Mouse (Mus musculus) G1E (cell line): ENCODE results near the gene Rint1. TPM values are rescaled to one million over a fixed set of nuclear protein-coding genes. Genes with fewer than 3 reads are reported as not detected.

ENCODE experiments used
- ATAC-seq: 2 replicates; pipeline ENCODE4 v1.8.0; 2016; ENCODE audit warnings: mild to moderate bottlenecking; ENCODE audit not compliant: insufficient number of reproducible peaks, poor library complexity, low FRiP score, severe bottlenecking; ENCODE audit errors: extremely low read depth
- DNase-seq: peaks from one replicate; pipeline ENCODE4 v3.0.0; 2012; ENCODE audit warnings: low spot score
- H3K27me3 ChIP-seq: 2 replicates; pipeline ENCODE4 v1.6.1; 2012; ENCODE audit warnings: mild to moderate bottlenecking, low read length, inconsistent platforms; ENCODE audit not compliant: insufficient read depth
- H3K36me3 ChIP-seq: replicated peaks from 2 replicates; pipeline ENCODE3; 2012; ENCODE audit warnings: mild to moderate bottlenecking, inconsistent platforms
- H3K4me1 ChIP-seq: 2 replicates; pipeline ENCODE4 v1.6.1; 2012; ENCODE audit warnings: low read depth, low read length, inconsistent platforms, mixed read lengths; ENCODE audit not compliant: insufficient read depth
- H3K4me3 ChIP-seq: 2 replicates; pipeline ENCODE4 v1.5.1; 2012; ENCODE audit warnings: low read depth, mild to moderate bottlenecking, inconsistent platforms, low read length, moderate library complexity, mixed read lengths
- H3K9me3 ChIP-seq: replicated peaks from 2 replicates; pipeline ENCODE4 v1.6.1; 2012; ENCODE audit warnings: inconsistent platforms
- CTCF ChIP-seq: IDR thresholded peaks from 2 replicates; pipeline ENCODE4 v1.5.1; 2012; ENCODE audit warnings: low read depth, low read length, inconsistent platforms, mixed read lengths
- GATA1 ChIP-seq: IDR thresholded peaks from 2 replicates; pipeline ENCODE4 v1.6.1; 2012; ENCODE audit warnings: borderline replicate concordance, low read length, inconsistent platforms, mixed read lengths
- GATA2 ChIP-seq: IDR thresholded peaks from 2 replicates; pipeline ENCODE4 v1.6.1; 2012; ENCODE audit warnings: low read depth, low read length, inconsistent platforms, borderline replicate concordance
- POLR2AphosphoS5 ChIP-seq: IDR thresholded peaks from 2 replicates; pipeline ENCODE4 v1.6.1; 2012; ENCODE audit warnings: low read depth, low read length, inconsistent platforms; ENCODE audit not compliant: insufficient replicate concordance
- TAL1 ChIP-seq: conservative IDR thresholded peaks from 2 replicates; pipeline ENCODE4 v1.6.1; 2012; ENCODE audit warnings: low read depth, low read length, inconsistent platforms, mixed read lengths
- polyA plus RNA-seq: library from polyadenylated mRNA; stranded (reverse); fragments of >175 nt; gene quantifications from 2 replicates; pipeline ENCODE4 v1.2.3, GENCODE M21; 2012
- total RNA-seq, 2 experiments: library from RNA; stranded (forward) in 1 of 2; stranded (reverse) in 1 of 2; fragments of 200-1000 nt in 1 of 2; fragments of >200 nt in 1 of 2; fragmentation: Nextera tagmentation in 1 of 2; gene quantifications; 2 replicates each; pipeline ENCODE4 v1.2.3; 2014 to 2017

Rint1 gene
- total RNA-seq (2014; fragmentation: Nextera tagmentation): 32.4 and 34.2 TPM in 2 replicates
- total RNA-seq (2017): 45.2 and 67.0 TPM in 2 replicates
- 12.9 and 13.8 TPM in 2 replicates for polyA plus RNA-seq

GRCm38 (mm10) chr5:23787536-23788389, at the start of gene Rint1:
TSS of gene Rint1 (plus strand) at chr5:23787711.
- peak; percentile 73 for DNase-seq
- Histone ChIP-seq H3K4me1 (peaks cover 41% of the 10 kb centered on the region), H3K27me3 (no peaks in the 10 kb centered on the region), H3K9me3 (peaks cover 4% of the 10 kb centered on the region), H3K36me3 (peaks cover 38% of the 10 kb centered on the region), H3K4me3 (peak within 1 kb of the TSS; percentile 87)
- TF ChIP-seq CTCF: peak; percentile 61
- no peak for TF ChIP-seq GATA2
- TF ChIP-seq POLR2AphosphoS5: no peak
- no peak for TF ChIP-seq GATA1
- ATAC-seq: peak; percentile 73

DNA sequence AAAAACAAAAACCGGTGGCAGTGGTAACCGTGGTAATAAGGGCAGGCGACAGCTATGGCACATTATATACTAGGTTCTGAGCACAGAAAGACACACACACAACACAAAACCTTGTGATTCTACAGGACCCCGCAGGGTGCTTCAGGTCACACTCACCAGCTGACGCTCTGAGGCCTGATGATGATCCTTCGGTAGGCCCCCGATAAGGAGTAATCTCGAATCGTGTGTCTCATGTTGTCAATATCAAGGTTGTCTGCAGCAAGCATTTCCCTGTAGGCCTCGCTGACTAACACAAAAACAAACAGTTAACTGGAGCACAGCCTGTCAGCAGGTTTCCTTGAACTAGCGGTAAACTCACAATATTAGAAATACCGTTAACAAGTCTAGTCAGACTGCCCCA, 44.2 kb upstream of the Rint1 start:
- H3K4me1 ChIP-seq: peaks cover 24% of the 10 kb centered on the region
- no peaks in the 10 kb centered on the region for H3K27me3 ChIP-seq
- H3K36me3 ChIP-seq: peaks cover 90% of the 10 kb centered on the region
- ATAC-seq (peak; percentile 34; the same call in 1 of the 2 replicates), DNase-seq (no peak)
- H3K9me3 ChIP-seq: no peaks in the 10 kb centered on the region
- TF ChIP-seq CTCF (no peak), POLR2AphosphoS5 (no peak), TAL1 (no peak; the same call in 1 of the 2 replicates), GATA2 (no peak), GATA1 (no peak)
- H3K4me3 ChIP-seq: no peak overlapping the region

DNA sequence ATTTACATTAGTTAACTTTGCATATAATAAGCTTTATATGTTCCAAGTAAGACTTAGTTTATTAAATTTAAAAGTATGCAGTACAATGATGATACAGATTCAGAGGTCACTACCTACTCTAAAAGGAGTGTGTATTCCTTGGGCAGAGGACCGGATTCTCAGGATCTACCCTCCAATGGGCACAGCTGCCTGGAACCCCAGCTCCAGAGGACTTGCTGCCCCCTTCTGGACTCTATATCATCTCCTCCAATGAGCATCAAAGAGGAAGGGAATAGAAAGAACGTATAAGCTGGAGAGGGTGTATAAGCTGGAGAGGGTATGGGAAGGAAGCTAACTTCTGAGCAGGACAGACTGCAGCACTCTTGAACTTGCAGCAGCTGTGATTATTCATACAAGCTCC, 37.6 kb upstream of the Rint1 start:
- DNase-seq: no peak
- H3K4me3 ChIP-seq: no peak overlapping the region
- no peaks in the 10 kb centered on the region for H3K27me3 ChIP-seq
- TF ChIP-seq POLR2AphosphoS5 (no peak), CTCF (no peak), TAL1 (no peak), GATA1 (no peak)
- no peaks in the 10 kb centered on the region for H3K9me3 ChIP-seq
- ATAC-seq: no peak
- peaks cover 84% of the 10 kb centered on the region for H3K36me3 ChIP-seq
- peaks cover 6% of the 10 kb centered on the region for H3K4me1 ChIP-seq

- DNase-seq (no peak), ATAC-seq (no peak)
- TF ChIP-seq POLR2AphosphoS5 (no peak), TAL1 (no peak), GATA1 (no peak)
- peaks cover 88% of the 10 kb centered on the region for H3K36me3 ChIP-seq
- no peak overlapping the region for H3K4me3 ChIP-seq
- H3K4me1 ChIP-seq: no peaks in the 10 kb centered on the region
- H3K27me3 ChIP-seq: no peaks in the 10 kb centered on the region
- H3K9me3 ChIP-seq: no peaks in the 10 kb centered on the region
Observed at GRCm38 (mm10) chr5:23755591-23755990, 31.9 kb upstream of the Rint1 start.

- H3K4me3 ChIP-seq: no peak overlapping the region
Observed at GRCm38 (mm10) chr5:23756368-23756767, 31.1 kb upstream of the Rint1 start.

DNA sequence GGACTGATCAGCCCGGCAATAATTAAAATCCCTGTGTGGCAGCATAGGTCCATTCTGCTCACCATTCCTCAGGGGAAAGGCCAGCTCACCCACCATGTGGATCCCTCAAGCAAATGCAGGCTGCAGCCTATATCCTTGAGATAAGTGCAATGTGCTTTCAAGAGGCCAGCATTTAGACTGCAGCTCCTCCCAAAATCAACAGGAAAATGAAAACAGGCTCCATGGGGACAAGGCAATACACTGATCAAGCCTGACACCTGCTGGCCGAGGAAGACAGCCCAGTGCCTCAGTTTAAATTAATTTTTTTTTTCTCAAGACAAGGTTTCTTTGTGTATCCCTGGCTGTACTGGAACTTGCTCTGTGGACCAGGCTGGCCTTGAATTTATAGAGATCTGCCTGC, 28.9 kb upstream of the Rint1 start:
- Histone ChIP-seq H3K4me1 (no peaks in the 10 kb centered on the region), H3K9me3 (no peaks in the 10 kb centered on the region), H3K36me3 (peaks cover 92% of the 10 kb centered on the region), H3K4me3 (no peak overlapping the region), H3K27me3 (no peaks in the 10 kb centered on the region)
- no peak for ATAC-seq
- no peak for DNase-seq
- TF ChIP-seq GATA1 (no peak), POLR2AphosphoS5 (no peak)

More at GRCm38 (mm10) chr5:23756368-23756767, 31.1 kb upstream of the Rint1 start:
- ATAC-seq: no peak
- Histone ChIP-seq H3K9me3 (no peaks in the 10 kb centered on the region), H3K36me3 (peaks cover 86% of the 10 kb centered on the region), H3K4me1 (no peaks in the 10 kb centered on the region), H3K27me3 (no peaks in the 10 kb centered on the region)
- TF ChIP-seq TAL1 (no peak), POLR2AphosphoS5 (no peak), GATA1 (no peak), GATA2 (no peak), CTCF (no peak)
- DNase-seq: no peak

DNA sequence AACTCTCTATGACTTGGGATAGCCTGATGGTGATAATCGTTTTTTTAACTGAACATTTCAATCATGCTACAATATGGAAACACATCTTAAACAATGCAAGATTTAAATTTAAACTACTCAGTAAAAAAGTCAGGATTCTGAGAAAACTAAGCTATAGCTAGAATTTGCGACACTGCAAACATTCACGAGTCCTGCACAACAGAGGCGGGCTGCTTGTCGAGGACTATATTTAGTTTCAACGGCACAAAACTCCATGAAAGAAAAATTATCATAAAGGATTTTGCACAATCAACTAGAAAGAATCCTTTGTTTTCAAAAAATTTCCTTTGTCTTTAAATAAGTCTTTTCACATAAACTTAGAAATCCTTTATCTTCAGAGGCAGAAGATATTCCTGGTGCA, 25.0 kb upstream of the Rint1 start:
- H3K9me3 ChIP-seq: no peaks in the 10 kb centered on the region
- ATAC-seq (no peak), DNase-seq (no peak)
- no peaks in the 10 kb centered on the region for H3K4me1 ChIP-seq
- H3K36me3 ChIP-seq: peaks cover 88% of the 10 kb centered on the region
- H3K27me3 ChIP-seq: no peaks in the 10 kb centered on the region
- no peak overlapping the region for H3K4me3 ChIP-seq
- TF ChIP-seq CTCF (no peak), TAL1 (no peak), POLR2AphosphoS5 (no peak), GATA2 (no peak), GATA1 (no peak)
